Mouse (Mus musculus) hindbrain, embryonic 10.5 days (tissue): ENCODE measurements around the gene Dcx. TPM values are rescaled to one million over a fixed set of nuclear protein-coding genes. Genes with fewer than 3 reads are reported as not detected.

ENCODE experiments used
- DNase-seq: peaks from one replicate; pipeline ENCODE4 v3.0.0-alpha.2; 2017; ENCODE audit warnings: low spot score
- H3K27ac ChIP-seq: fragments of 300-500 bp; sonication (generic); 2 replicates; pipeline ENCODE4 v1.5.1; 2016; ENCODE audit warnings: mild to moderate bottlenecking, moderate library complexity
- H3K27me3 ChIP-seq: fragments of 300-500 bp; sonication (generic); 2 replicates; pipeline ENCODE4 v1.6.1; 2016; ENCODE audit warnings: mild to moderate bottlenecking; ENCODE audit not compliant: poor library complexity, insufficient read depth, severe bottlenecking
- H3K36me3 ChIP-seq: fragments of 300-500 bp; sonication (generic); 2 replicates; pipeline ENCODE4 v1.6.1; 2016; ENCODE audit warnings: mild to moderate bottlenecking, moderate library complexity
- H3K4me1 ChIP-seq: fragments of 300-500 bp; sonication (generic); replicated peaks from 2 replicates; pipeline ENCODE4 v1.6.1; 2016; ENCODE audit warnings: mild to moderate bottlenecking
- H3K4me3 ChIP-seq: fragments of 300-500 bp; sonication (generic); 2 replicates; pipeline ENCODE4 v1.5.1; 2016; ENCODE audit warnings: mild to moderate bottlenecking, moderate library complexity
- H3K9me3 ChIP-seq: fragments of 300-500 bp; sonication (generic); 2 replicates; pipeline ENCODE4 v1.6.1; 2016; ENCODE audit warnings: mild to moderate bottlenecking, moderate library complexity
- WGBS: fragments of 180-500 bp; shearing (Covaris S2); methylation state at CpG from one replicate; pipeline ENCODE4 v1.1.7; 2016; 5-methylcytosine and 5-hydroxymethylcytosine counted together
- polyA plus RNA-seq: library from polyadenylated mRNA; unstranded; fragments of >200 nt; fragmentation: Nextera tagmentation; extraction: Ambion mirVana; gene quantifications from 2 replicates; pipeline ENCODE4 v1.2.1, GENCODE M21; 2016

The Dcx gene
- polyA plus RNA-seq, 1 experiment from 2014 or later = 94.6 TPM

DNA sequence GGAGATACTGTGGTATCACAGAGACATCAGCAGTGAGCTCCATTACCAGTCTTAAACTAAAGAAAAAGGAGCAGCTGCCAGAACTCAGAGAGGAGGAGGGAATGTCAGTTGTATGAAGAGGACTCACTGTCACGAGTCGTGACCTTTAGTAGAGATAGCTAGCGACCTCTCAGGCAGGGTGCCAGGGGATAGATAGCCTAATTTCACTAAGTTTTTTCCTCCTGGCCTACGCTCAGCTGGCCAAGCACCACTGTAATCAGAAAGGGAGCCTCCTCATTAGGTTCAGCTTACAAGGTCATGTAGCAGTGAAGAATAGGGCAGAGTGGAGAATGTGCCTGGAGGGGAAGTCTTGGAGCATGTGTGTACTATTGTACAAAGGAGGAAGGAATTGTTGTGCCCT, 47.3 kb downstream of the Dcx start:
- no peak for DNase-seq
- no peak overlapping the region for H3K27ac ChIP-seq
- no peak overlapping the region for H3K4me3 ChIP-seq
- 50% methylated on average over 4 of the region's 4 CpGs for WGBS
- no peaks in the 10 kb centered on the region for H3K9me3 ChIP-seq
- no peaks in the 10 kb centered on the region for H3K36me3 ChIP-seq
- H3K4me1 ChIP-seq = no peaks in the 10 kb centered on the region
- H3K27me3 ChIP-seq = peaks cover 29% of the 10 kb centered on the region

DNA sequence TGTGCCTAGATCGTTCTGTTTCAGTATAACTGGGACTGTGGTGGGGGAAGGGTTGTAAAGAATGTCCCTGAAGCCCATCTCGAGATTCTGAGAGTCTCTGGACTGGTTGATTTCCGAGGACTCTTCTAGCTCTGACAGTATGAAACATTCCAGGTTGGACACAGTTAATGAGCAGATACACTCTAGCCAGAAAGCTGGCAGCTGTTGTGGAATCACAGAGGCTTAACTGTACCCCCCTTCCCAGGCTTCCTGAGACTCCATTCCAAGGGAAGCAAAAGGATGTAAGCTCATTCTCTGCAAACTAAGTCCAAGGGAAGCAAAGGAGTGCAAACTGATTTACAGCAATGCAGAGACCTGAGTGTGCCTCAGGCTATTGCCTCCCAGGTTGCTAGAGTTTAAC, 48.2 kb downstream of the Dcx start:
- DNase-seq = no peak
- no peaks in the 10 kb centered on the region for H3K4me1 ChIP-seq
- H3K36me3 ChIP-seq = no peaks in the 10 kb centered on the region
- H3K27ac ChIP-seq = no peak overlapping the region
- peaks cover 29% of the 10 kb centered on the region for H3K27me3 ChIP-seq
- 52% methylated on average over 3 of the region's 3 CpGs for WGBS
- no peak overlapping the region for H3K4me3 ChIP-seq
- no peaks in the 10 kb centered on the region for H3K9me3 ChIP-seq

DNA sequence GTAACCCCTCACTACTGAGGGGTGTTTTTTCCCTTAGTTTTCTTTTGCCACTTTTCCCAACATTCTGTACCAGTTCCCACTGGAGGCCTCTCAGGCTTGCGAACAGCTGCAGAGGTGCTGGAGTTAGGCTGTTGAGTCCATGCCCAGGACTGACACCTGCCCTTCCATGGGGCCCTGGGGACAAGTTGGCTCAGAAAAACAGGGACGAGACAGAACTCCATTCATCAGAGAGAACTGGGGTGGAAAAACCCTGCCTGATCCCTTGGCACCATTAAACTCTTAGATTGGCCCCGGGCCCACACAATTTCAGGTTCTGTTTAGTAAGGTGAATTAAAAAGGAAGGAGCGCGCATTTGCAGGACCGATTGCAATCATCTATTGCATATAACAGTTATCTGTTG, 48.8 kb downstream of the Dcx start:
- no peaks in the 10 kb centered on the region for H3K9me3 ChIP-seq
- H3K27me3 ChIP-seq = peaks cover 33% of the 10 kb centered on the region
- no peak overlapping the region for H3K4me3 ChIP-seq
- H3K4me1 ChIP-seq = no peaks in the 10 kb centered on the region
- no peak overlapping the region for H3K27ac ChIP-seq
- 86% methylated on average over 6 of the region's 6 CpGs for WGBS
- H3K36me3 ChIP-seq = no peaks in the 10 kb centered on the region
- DNase-seq = no peak

DNA sequence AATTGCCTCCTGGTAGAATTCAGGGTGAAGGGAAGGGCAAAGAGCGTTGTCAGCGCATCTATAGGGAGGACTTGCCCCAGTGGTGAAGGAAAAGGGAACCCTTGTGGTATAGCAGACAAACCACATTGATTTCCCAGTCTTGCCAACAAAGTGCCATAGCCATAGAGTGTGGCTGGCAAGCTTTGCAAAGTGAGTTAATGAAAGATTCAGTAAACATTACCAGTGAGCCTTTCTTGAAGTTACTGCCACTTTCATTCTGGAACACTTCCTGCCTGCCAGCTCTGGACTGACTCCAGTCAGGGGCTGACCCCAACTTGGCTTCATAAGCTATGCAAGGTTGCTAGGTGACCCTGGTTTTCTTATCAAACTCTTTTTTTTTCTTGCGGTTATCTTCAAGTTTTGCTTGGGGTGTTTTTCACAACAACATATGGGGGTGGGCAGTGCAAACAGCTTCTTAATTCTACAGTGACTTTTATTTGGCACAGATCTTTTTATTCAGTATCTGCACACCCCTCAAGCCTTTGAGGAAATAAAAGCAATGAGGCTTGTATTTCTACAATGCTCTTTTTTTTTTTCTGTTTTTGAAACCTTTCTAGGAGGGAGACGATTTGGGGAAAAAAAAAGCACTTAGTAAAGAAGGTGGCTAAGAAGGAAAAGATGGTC, 51.2 kb downstream of the Dcx start:
- Histone ChIP-seq H3K36me3 (no peaks in the 10 kb centered on the region), H3K27ac (no peak overlapping the region), H3K4me1 (no peaks in the 10 kb centered on the region), H3K27me3 (peaks cover 21% of the 10 kb centered on the region), H3K4me3 (no peak overlapping the region), H3K9me3 (no peaks in the 10 kb centered on the region)
- 83% methylated on average over 4 of the region's 4 CpGs for WGBS
- DNase-seq = no peak

DNA sequence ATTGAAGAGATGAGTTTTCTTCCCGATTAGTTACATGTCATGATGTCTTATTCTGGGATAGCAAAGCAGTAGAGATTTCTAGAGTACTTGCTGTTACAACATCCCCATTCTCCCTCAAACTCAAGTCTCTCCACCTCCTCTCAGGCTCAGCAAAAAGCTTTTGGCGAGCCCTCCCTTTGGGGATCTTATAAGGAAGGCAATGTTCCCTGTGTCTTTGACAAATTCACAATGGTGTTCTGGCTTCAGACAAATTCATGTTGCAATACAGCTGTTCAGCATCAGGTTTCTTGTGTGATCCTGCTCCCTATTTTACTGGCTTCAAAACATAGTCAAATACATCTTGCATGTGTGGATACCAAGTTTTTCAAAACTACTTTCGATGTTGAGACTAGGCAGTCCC, 53.5 kb downstream of the Dcx start:
- no peak overlapping the region for H3K27ac ChIP-seq
- peaks cover 17% of the 10 kb centered on the region for H3K27me3 ChIP-seq
- no peak overlapping the region for H3K4me3 ChIP-seq
- H3K4me1 ChIP-seq = no peaks in the 10 kb centered on the region
- no peaks in the 10 kb centered on the region for H3K36me3 ChIP-seq
- H3K9me3 ChIP-seq = no peaks in the 10 kb centered on the region
- 90% methylated on average over 3 of the region's 3 CpGs for WGBS
- DNase-seq = no peak

DNA sequence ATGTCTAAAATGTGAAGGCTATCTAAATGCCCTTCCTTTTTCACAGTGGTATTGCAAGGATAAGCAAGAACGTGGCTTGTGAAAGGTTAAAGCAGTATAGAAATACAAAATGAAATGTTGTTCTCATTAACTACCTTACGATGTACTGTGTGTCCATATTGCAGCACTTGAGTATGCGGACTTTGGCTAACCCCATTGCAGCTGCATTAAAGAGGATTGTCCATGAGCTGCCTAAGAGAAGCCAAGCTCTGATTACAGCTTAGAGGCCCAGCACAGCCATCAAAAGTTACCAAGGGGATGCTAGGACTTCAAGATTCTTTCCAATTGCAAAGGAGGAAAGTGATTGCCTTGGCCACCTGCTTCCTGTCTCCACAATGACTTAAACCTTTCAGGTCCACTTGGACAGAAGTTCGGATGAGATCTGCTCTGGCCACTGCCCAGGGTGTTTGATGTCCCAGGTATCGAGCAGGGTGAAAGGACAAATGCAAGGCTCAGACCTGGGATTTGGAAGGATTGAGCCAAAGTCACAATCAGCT, 65.9 kb downstream of the Dcx start:
- 84% methylated on average over 5 of the region's 5 CpGs for WGBS

DNA sequence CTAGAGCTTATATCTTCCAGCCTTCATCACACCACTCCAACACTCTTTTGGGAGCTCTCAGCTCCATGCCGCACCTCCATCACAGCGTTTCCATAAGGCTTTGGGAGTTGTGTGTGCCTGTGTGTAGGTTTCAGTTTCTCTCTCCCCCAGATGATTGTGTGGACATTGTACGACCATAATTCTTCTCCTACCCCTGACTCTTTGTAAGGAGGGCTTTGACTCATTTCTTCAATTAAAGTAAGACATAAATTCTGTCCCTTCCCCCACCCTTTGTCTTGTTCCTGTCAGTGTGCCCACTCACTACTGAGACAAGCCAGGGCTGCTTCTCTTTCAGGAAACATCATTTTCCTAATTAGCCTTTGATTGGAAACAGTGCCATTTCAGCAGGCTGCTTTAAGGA, 81.8 kb downstream of the Dcx start:
- WGBS = 87% methylated on average over 3 of the region's 3 CpGs
- Histone ChIP-seq H3K27me3 (peaks cover 35% of the 10 kb centered on the region), H3K9me3 (no peaks in the 10 kb centered on the region), H3K4me1 (no peaks in the 10 kb centered on the region), H3K36me3 (no peaks in the 10 kb centered on the region), H3K27ac (no peak overlapping the region), H3K4me3 (no peak overlapping the region)
- DNase-seq = no peak

More for the DNA sequence above, 65.9 kb downstream of the Dcx start:
- no peaks in the 10 kb centered on the region for H3K4me1 ChIP-seq
- H3K27ac ChIP-seq = no peak overlapping the region
- DNase-seq = no peak
- H3K4me3 ChIP-seq = no peak overlapping the region
- no peaks in the 10 kb centered on the region for H3K36me3 ChIP-seq
- peaks cover 14% of the 10 kb centered on the region for H3K27me3 ChIP-seq
- no peaks in the 10 kb centered on the region for H3K9me3 ChIP-seq

DNA sequence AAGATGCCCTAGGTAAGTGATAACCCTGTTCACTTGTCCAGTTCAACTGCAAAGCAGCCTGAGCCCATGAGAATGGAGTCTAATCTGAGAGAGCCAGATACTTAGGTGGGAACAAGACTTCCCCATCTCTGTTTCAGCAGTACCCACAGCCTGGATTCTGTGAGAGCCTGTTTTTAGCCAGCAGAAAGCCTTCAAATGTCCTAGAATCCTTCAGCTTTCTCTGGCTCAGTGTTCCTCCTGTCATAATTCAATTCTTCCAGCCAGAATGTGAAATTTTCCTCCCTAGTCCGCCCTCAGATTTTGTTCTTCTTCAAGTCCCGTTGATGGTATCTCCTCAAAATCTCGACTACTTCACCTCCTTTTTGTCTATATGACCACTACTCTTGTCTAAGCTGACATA, 83.1 kb downstream of the Dcx start:
- Histone ChIP-seq H3K27me3 (peaks cover 40% of the 10 kb centered on the region), H3K27ac (no peak overlapping the region)
- 80% methylated on average over 3 of the region's 3 CpGs for WGBS

DNA sequence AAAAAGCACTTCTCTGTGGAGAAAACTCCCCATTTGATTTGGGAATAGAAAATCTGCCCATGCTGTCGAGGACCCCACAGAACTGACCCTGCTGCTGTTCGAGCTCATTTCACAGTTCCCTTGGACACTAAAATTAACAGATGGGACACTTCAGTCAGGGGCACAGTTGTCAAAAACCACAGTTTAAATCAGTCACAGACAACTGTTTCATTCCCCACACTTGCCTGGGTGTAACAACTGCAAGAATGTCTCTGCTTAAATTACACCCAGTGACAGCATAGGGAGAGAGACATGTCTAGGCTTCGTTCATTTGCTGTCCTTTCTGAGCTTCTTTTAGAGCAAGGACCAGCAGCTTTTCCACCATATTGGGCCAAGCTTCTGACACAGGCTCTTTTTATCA, 86.5 kb downstream of the Dcx start:
- H3K36me3 ChIP-seq = no peaks in the 10 kb centered on the region

More for the DNA sequence above, 83.1 kb downstream of the Dcx start:
- no peaks in the 10 kb centered on the region for H3K9me3 ChIP-seq
- H3K4me1 ChIP-seq = no peaks in the 10 kb centered on the region
- H3K4me3 ChIP-seq = no peak overlapping the region
- no peaks in the 10 kb centered on the region for H3K36me3 ChIP-seq
- DNase-seq = no peak

DNA sequence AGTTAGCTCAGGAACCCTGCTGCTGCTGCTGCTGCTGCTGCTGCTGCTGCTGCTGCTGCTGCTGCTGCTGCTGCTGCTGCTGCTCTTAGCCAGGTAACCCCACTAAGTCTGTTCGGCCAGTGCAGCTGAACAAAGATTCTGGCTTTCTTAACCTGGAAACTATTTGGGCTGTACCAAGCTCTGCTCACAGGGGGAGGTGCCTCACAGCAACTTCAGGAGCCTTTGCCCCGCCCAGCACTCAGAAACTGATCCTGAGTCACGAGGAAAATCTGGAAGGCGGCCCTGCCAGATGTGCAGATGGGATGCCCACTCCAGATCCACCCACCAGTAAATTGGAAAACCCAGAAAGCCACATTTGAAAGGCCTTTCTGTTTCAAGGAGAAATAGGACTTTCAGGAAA, 105.9 kb downstream of the Dcx start, which contains the start of gene Capn6:
Capn6 (minus strand) TSS at position 203 of the 400 bp plus-strand sequence.
- Histone ChIP-seq H3K9me3 (no peaks in the 10 kb centered on the region), H3K4me1 (no peaks in the 10 kb centered on the region), H3K27me3 (peaks cover 21% of the 10 kb centered on the region), H3K27ac (no peak within 1 kb of the TSS), H3K4me3 (peak within 1 kb of the TSS; percentile 16; the same call in 1 of the 2 replicates), H3K36me3 (no peaks in the 10 kb centered on the region)
- peak; percentile 6 for DNase-seq
- 57% methylated on average over 4 of the region's 4 CpGs for WGBS

More for the DNA sequence above, 86.5 kb downstream of the Dcx start:
- Histone ChIP-seq H3K27me3 (peaks cover 29% of the 10 kb centered on the region), H3K9me3 (no peaks in the 10 kb centered on the region), H3K4me1 (no peaks in the 10 kb centered on the region), H3K27ac (no peak overlapping the region), H3K4me3 (no peak overlapping the region)
- 82% methylated on average over 3 of the region's 3 CpGs for WGBS
- DNase-seq = no peak

DNA sequence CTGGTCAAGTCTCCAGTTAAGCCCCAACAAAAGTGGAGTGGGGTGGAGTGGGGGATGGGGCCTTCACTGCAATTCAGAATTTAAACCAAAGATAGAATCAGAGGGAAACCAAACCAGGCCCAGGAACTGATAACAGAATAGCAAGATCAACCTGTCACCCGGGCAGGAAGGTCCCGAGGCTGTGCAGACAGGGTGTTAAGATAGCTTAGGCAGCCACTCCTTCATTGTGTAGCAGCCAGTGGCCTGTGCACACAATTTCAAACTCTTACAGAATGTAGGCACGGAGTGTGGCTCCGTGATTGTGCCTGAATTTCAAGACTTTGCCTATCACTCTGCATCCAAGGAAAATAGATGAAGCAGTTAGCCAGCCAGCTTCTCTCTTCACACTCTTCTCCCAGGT, 106.6 kb downstream of the Dcx start:
- Histone ChIP-seq H3K4me3 (peak overlapping the region; percentile 16; the same call in 1 of the 2 replicates), H3K27me3 (peaks cover 21% of the 10 kb centered on the region), H3K9me3 (no peaks in the 10 kb centered on the region), H3K36me3 (no peaks in the 10 kb centered on the region), H3K27ac (no peak overlapping the region), H3K4me1 (no peaks in the 10 kb centered on the region)
- 79% methylated on average over 4 of the region's 4 CpGs for WGBS
- no peak for DNase-seq

DNA sequence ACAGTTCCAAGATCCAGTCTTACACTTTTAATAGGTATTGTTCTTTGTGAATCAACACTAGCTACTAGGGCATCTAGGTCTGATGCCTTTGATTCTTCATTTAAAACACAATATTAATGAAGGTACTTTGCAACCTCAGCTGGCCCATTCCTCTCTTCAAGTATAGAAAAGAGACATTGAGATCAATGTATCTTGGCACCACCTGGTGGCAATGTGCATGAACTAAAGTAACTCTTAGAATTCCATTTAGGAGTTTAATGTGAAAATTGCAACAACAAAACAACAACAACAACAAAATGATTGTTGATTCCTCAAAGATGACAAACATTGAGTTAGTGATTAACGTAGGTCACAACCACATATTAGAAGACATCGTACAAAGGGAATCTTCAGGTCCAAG, 114.2 kb downstream of the Dcx start:
- H3K27ac ChIP-seq = no peak overlapping the region
- H3K4me3 ChIP-seq = no peak overlapping the region
- no peaks in the 10 kb centered on the region for H3K27me3 ChIP-seq
- no peaks in the 10 kb centered on the region for H3K9me3 ChIP-seq
- H3K36me3 ChIP-seq = no peaks in the 10 kb centered on the region
- H3K4me1 ChIP-seq = no peaks in the 10 kb centered on the region
- no peak for DNase-seq
- WGBS = 94% methylated on average over 2 of the region's 2 CpGs

DNA sequence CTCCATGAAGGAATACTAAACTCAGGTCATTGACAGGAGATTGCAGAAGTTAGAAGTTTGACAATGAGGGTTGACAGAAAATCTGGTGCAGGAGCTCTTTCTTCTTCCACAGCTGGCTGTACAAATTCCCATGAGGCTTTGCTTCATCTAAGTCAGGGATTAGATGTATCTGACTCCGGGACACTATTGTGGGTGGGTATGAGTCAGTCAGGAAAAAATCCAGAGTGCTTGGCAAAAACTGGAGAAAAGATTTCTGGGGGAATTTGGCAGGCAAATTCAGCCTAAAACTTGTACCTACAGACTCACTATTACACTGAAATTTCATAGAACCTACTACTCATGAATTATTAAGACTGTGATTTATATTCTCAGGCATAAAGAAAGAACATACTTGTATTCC, 117.2 kb downstream of the Dcx start:
- no peak for DNase-seq
- 91% methylated on average over 1 of the region's 1 CpGs for WGBS

More for the DNA sequence above, 117.2 kb downstream of the Dcx start:
- no peak overlapping the region for H3K4me3 ChIP-seq
- H3K9me3 ChIP-seq = no peaks in the 10 kb centered on the region
- H3K4me1 ChIP-seq = no peaks in the 10 kb centered on the region
- no peaks in the 10 kb centered on the region for H3K36me3 ChIP-seq
- H3K27me3 ChIP-seq = no peaks in the 10 kb centered on the region
- no peak overlapping the region for H3K27ac ChIP-seq
